Mouse (Mus musculus): ENCODE results near the gene Apol9b. TPM values are rescaled to one million over a fixed set of nuclear protein-coding genes. Genes with fewer than 3 reads are reported as not detected.
"Not testable (repeated sequence)": the region's sequence is repeated elsewhere in the genome, so short reads cannot be mapped to it uniquely, and the experiment has no call there.

Gene Apol9b
- not detected for total RNA-seq (2021)
- long read RNA-seq = 0 reads

- DNase-seq (ENCODE audit: low spot score in 2 of 2) = not testable (repeated sequence)
Measured at GRCm38 (mm10) chr15:77728739-77729138, at the start of gene Apol9b. TSS of gene Apol9b (plus strand) at chr15:77729039.

- peak; percentile 28 to 53 for DNase-seq (ENCODE audit: low spot score in 2 of 2)
Measured at GRCm38 (mm10) chr15:77683944-77684343, 44.9 kb upstream of the Apol9b start.

GRCm38 (mm10) chr15:77691532-77692311 lies 37.1 kb upstream of the Apol9b start:
- DNase-seq (ENCODE audit: low spot score in 2 of 2) = not testable (repeated sequence)

DNA sequence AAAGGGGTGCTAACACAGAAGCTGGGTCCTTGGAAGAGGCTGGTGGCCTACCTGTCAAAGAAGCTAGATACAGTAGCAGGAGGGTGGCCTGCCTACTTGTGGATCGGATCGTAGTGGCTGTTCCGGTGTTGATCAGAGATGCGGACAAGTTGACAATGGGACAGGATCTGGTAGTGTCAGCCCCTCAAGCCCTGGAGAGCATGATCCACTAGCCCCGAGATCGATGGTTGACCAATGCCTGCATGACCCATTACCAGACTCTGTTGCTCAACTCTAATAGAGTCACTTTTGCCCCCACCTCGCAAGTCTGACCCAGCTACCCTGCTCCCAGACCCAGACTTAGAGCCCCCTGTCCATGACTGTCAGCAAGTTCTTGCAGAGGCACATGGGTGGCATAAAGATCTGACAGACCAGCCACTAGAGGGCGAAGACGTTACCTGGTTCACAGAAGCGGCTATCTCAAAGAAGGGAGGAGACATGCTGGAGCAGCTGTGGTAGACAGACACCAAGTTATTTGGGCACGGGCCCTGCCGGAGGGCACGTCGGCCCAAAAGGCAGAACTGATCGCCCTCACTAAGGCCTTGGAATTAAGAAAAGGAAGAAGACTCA lies 34.0 kb upstream of the Apol9b start:
- DNase-seq (ENCODE audit: low spot score in 2 of 2) = not testable (repeated sequence)

DNA sequence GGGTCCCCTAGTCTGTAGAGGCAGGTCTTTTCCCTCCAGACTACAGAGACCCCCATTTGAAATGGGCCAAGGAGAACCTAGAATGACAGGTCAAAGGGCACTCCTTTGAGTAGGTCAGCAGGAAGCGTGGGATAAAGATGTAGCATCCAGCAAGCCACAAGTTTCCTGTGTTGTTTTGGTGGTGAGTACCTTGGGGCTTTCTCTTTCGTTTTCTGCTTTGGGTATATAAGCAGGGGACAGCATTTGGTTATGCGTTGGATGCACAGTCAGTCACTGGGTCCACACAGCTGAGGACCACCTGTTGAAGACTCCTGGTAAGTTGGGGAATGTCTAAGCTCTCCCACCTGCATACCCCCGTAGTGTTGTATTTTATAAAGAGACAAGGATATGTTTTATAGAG lies 30.2 kb upstream of the Apol9b start, which contains the start of gene Apol7e:
Gene Apol7e, plus strand, starts transcription at position 202 of the 400 bp plus-strand sequence.
- not testable (repeated sequence) for DNase-seq (ENCODE audit: low spot score in 2 of 2)

DNA sequence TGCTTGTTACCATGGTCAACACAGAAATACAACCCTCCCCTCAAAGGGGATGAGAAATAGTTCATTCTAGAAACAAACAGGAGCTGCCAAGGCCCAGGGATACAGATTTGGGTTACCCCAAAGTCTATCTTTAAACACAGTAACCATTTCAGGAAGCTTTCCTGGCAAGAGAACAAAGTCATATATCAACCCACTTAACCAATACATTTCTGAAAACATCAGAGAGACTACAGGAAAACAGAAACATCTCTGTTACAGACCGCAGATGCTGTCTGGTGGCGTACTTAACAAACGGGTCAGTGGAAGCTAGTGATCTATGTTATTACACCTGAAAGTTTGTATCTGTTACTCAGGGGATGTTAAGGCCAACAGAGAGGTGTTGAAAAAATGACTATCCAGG lies 23.5 kb upstream of the Apol9b start:
- not testable (repeated sequence) for DNase-seq (ENCODE audit: low spot score in 2 of 2)

GRCm38 (mm10) chr15:77708936-77709335 lies 19.9 kb upstream of the Apol9b start:
- DNase-seq (ENCODE audit: low spot score in 2 of 2) = not testable (repeated sequence)

- not testable (repeated sequence) for DNase-seq (ENCODE audit: low spot score in 2 of 2)
Measured at GRCm38 (mm10) chr15:77718240-77718639, 10.6 kb upstream of the Apol9b start.

- not testable (repeated sequence) for DNase-seq (ENCODE audit: low spot score in 2 of 2)
Measured at GRCm38 (mm10) chr15:77721509-77721908, 7.3 kb upstream of the Apol9b start.

- DNase-seq (ENCODE audit: low spot score in 2 of 2) = not testable (repeated sequence)
Measured at GRCm38 (mm10) chr15:77724208-77724911, 4.5 kb upstream of the Apol9b start.

GRCm38 (mm10) chr15:77725393-77726020 lies 3.3 kb upstream of the Apol9b start:
- DNase-seq (ENCODE audit: low spot score in 2 of 2) = not testable (repeated sequence)

DNA sequence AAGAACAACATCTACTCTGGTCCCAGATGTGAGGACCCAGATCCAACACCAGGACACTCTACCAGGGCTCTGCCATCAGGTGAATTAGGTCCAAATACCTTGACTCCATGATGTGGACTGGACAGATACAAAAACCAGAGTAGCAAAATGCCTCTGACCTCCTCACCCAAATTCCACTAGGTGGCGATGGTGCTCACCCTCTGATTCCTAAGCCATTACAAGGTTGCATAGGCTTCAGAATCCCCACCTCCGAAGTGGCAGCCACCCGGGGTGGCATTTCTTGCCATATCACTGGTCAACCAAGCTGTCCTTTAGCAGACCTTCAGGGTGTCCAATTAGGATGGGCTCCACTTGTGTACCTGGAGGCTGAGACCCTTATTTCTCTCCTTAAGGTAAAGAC lies 1.7 kb upstream of the Apol9b start:
- DNase-seq (ENCODE audit: low spot score in 2 of 2) = not testable (repeated sequence)

- not testable (repeated sequence) for DNase-seq (ENCODE audit: low spot score in 2 of 2)
Measured at GRCm38 (mm10) chr15:77727745-77728144, 1.1 kb upstream of the Apol9b start.

GRCm38 (mm10) chr15:77731605-77732004 lies 2.8 kb downstream of the Apol9b start:
- DNase-seq (ENCODE audit: low spot score in 2 of 2) = no peak

DNA sequence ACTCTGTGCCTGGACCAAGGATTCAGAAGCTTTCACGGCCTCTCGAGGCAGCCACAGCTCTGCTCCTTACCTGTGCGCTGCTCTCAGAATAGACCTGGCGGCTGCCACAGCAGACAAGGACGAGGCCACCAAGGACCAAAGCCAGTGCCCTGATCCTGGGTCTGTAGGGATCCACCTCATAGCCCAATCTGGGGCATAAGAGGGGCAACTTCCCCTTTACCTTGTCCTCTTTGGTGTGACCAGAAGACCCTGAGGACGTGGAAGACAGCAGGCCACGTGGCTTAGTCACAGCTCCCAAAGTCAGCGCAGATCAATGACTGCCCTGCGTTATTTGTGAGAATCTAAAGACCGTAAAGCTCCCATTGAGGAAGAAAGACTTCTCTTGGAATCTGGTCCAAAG lies 4.0 kb downstream of the Apol9b start:
- DNase-seq (ENCODE audit: low spot score in 2 of 2) = not testable (repeated sequence)

GRCm38 (mm10) chr15:77733380-77733779 lies 4.5 kb downstream of the Apol9b start:
- not testable (repeated sequence) for DNase-seq (ENCODE audit: low spot score in 2 of 2)

DNA sequence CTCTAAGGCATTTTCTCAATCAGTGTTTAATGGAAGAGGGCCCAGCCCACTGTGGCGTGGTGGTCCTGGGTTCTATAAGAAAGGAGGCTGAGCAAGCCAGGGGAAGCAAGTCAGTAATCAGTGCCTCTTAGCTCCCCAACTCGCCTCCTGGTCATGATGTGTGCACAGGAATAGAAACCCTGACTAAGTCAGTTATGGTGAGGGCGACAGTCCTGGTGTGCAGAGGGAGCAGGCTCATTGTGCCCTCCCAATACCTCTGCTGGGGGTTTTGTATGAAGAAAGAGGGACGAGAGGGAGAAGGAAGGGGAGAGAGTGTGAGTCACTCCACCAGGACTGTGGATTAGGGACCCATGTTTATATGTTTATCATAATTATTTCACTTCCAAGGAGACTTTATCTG lies 5.1 kb downstream of the Apol9b start:
- not testable (repeated sequence) for DNase-seq (ENCODE audit: low spot score in 2 of 2)

- no peak for DNase-seq (ENCODE audit: low spot score in 2 of 2)
Measured at GRCm38 (mm10) chr15:77740511-77741297, 11.9 kb downstream of the Apol9b start.

DNA sequence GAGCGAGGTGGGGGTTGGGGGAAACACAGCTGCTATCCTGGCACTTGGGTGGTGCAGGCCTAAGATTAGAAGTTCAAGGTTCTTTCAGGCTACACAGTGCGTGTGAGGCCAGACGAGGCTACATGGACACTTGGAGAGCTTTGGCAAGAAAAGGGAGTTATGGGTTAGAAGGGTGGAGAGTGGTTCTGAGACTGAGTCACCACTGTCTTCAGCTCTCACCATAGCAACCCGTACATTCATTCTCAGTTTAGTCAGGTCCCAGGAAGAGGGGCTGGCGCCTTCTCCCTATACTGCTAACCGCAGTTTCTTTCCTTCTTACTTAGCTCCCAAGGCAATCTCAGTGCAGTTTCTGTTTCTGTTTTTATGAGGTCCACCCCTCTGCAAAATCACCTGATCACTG lies 12.7 kb downstream of the Apol9b start:
- not testable (repeated sequence) for DNase-seq (ENCODE audit: low spot score in 2 of 2)

- no peak for DNase-seq (ENCODE audit: low spot score in 2 of 2)
Measured at GRCm38 (mm10) chr15:77744632-77745031, 15.8 kb downstream of the Apol9b start.
